Mouse (Mus musculus): ENCODE results near the gene Abr. TPM values are rescaled to one million over a fixed set of nuclear protein-coding genes. Genes with fewer than 3 reads are reported as not detected.
A peak's percentile ranks its signal among the peaks of the same experiment; 100 is the strongest.

Gene Abr
- total and polyA plus RNA-seq, 3 experiments = 3.8 to 8.8 TPM; not detected in 1

DNA sequence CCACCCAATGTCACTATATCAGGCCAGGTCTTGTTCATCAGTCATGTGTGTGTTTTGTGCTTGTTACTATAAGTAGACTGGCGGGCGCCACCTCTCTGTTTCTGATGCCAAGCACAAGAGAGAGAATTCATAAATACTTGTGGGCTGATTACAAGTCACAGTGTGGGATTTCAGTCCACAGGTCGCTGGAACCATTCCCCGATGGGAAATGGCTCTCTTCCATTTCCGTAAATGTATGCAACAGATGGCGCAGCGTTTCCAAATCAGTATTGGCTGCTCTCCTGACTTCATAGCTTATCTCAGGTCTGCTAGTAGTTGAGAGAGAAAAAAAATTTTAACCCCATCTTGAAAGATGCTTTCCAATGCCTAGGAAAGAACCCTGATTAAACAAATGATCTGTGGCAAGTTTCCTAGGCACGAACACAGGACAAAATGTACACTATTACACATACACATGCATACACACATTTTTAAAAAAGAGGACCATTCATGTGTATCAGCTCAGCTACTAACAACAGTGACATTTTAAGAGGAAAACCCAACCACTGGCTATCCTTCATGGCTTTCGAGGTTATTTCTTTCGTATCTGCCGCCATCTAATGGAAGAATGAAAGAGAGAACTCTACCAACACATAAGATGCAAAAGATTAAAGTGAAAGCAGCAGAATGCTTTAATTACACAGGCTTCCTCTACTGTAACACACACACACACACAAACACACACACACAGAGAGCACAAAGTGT lies 222.4 kb downstream of the Abr start:
- peak overlapping the region; percentile 79 to 96 for H3K4me3 ChIP-seq (ENCODE audit: control insufficient read depth in 1 of 2, insufficient read depth in 1 of 2, low read depth in 2 of 2, low read length in 2 of 2)
- H3K4me1 ChIP-seq (ENCODE audit: control insufficient read depth in 1 of 2, insufficient read depth in 2 of 2, low read length in 2 of 2) = peaks cover 10 to 13% of the 10 kb centered on the region in 2 experiments
- peak; percentile 88 for DNase-seq (ENCODE audit: low read depth, low spot score)
- no peaks in the 10 kb centered on the region for H3K27me3 ChIP-seq (ENCODE audit: control insufficient read depth in 1 of 2, insufficient read depth in 2 of 2, low read length in 2 of 2)
- H3K36me3 ChIP-seq (ENCODE audit: control insufficient read depth in 1 of 2, insufficient read depth in 2 of 2, low read length in 2 of 2) = peaks cover 0 to 15% of the 10 kb centered on the region in 2 experiments; a peak in 2 of 4 replicates
- H3K9me3 ChIP-seq (replicated peaks; ENCODE audit: insufficient read depth, low read length) = no peaks in the 10 kb centered on the region
- H3K9ac ChIP-seq (ENCODE audit: control insufficient read depth, low read depth, low read length, poor library complexity, severe bottlenecking) = peak overlapping the region; percentile 61
- peak overlapping the region; percentile 2 for H3K27ac ChIP-seq (ENCODE audit: control insufficient read depth, low read depth, low read length)
- peaks cover 30% of the 10 kb centered on the region for H3K79me2 ChIP-seq (ENCODE audit: control insufficient read depth, insufficient read depth, low read length, poor library complexity)
- TF ChIP-seq BHLHE40 (IDR thresholded peaks at IDR 0.05; ENCODE audit: borderline replicate concordance, low read depth, low read length) (0 out of 2 replicates have a peak, but pooled peaks have one; percentile 49), POLR2A (IDR thresholded peaks at IDR 0.05; ENCODE audit: control insufficient read depth in 1 of 2, insufficient read depth in 1 of 2, low read depth in 1 of 2, low read length in 2 of 2, poor library complexity in 1 of 2) (no peak), CHD2 (IDR thresholded peaks at IDR 0.05; ENCODE audit: low read length) (no peak), GATA1 (IDR thresholded peaks at IDR 0.05; ENCODE audit: low read depth, low read length) (peak; percentile 66), ELF1 (IDR thresholded peaks at IDR 0.05; ENCODE audit: low read depth, low read length) (peak; percentile 49; the same call in 1 of the 2 replicates), CHD1 (IDR thresholded peaks at IDR 0.05; ENCODE audit: low read depth, low read length) (no peak), ZKSCAN1 (IDR thresholded peaks at IDR 0.05; ENCODE audit: low read depth, low read length) (0 out of 2 replicates have a peak, but pooled peaks have one; percentile 56), JUND (IDR thresholded peaks at IDR 0.05; ENCODE audit: low read depth, low read length) (no peak), KAT2A (conservative IDR thresholded peaks at IDR 0.05; ENCODE audit: low read depth, low read length) (peak; percentile 40; the same call in 1 of the 2 replicates), MAFK (IDR thresholded peaks at IDR 0.05; ENCODE audit: borderline replicate concordance, low read depth, low read length) (0 out of 2 replicates have a peak, but pooled peaks have one; percentile 30), SMC3 (IDR thresholded peaks at IDR 0.05; ENCODE audit: low read depth, low read length) (peak; percentile 69), NELFE (IDR thresholded peaks at IDR 0.05; ENCODE audit: low read depth, low read length) (no peak), POLR2AphosphoS5 (IDR thresholded peaks at IDR 0.05; ENCODE audit: borderline replicate concordance, low read depth, low read length) (no peak), ZNF384 (IDR thresholded peaks at IDR 0.05; ENCODE audit: low read depth, low read length) (peak; percentile 90), USF1 (IDR thresholded peaks at IDR 0.05; ENCODE audit: low read depth, low read length) (no peak; the same call in 1 of the 2 replicates), MXI1 (IDR thresholded peaks at IDR 0.05; ENCODE audit: low read depth, low read length) (peak; percentile 91), MYC (IDR thresholded peaks at IDR 0.05; ENCODE audit: low read depth, low read length) (no peak; the same call in 1 of the 2 replicates), RAD21 (IDR thresholded peaks at IDR 0.05; ENCODE audit: low read depth, low read length) (peak; percentile 82), ZMIZ1 (IDR thresholded peaks at IDR 0.05; ENCODE audit: low read depth, low read length) (0 out of 2 replicates have a peak, but pooled peaks have one; percentile 20), HCFC1 (IDR thresholded peaks at IDR 0.05; ENCODE audit: low read depth, low read length) (peak; percentile 46; the same call in 1 of the 2 replicates), MAZ (IDR thresholded peaks at IDR 0.05; ENCODE audit: low read depth, low read length) (0 out of 2 replicates have a peak, but pooled peaks have one; percentile 57), CTCF (IDR thresholded peaks at IDR 0.05 in 2 of 3, conservative IDR thresholded peaks at IDR 0.05 in 1 of 3; ENCODE audit: control insufficient read depth in 1 of 3, insufficient read depth in 1 of 3, low read depth in 2 of 3, low read length in 3 of 3, poor library complexity in 1 of 3, severe bottlenecking in 1 of 3) (peak; percentile 7 to 77 (median 9); a peak in 2 of 6 replicates), EP300 (IDR thresholded peaks at IDR 0.05; ENCODE audit: low read depth in 1 of 2, low read length in 2 of 2) (peak; percentile 39 to 57), GABPA (IDR thresholded peaks at IDR 0.05; ENCODE audit: low read depth, low read length) (0 out of 2 replicates have a peak, but pooled peaks have one; percentile 22), TCF12 (IDR thresholded peaks at IDR 0.05; ENCODE audit: low read depth, low read length) (no peak; the same call in 1 of the 2 replicates), TBP (IDR thresholded peaks at IDR 0.05; ENCODE audit: low read depth, low read length) (peak; percentile 21; the same call in 1 of the 2 replicates), MEF2A (IDR thresholded peaks at IDR 0.05; ENCODE audit: extremely low read depth, insufficient replicate concordance, low read depth, low read length, poor library complexity, severe bottlenecking) (no peak), ZC3H11A (IDR thresholded peaks at IDR 0.05; ENCODE audit: low read depth, low read length) (peak; percentile 78), ETS1 (IDR thresholded peaks at IDR 0.05; ENCODE audit: low read depth, low read length) (peak; percentile 56; the same call in 1 of the 2 replicates), SIN3A (IDR thresholded peaks at IDR 0.05; ENCODE audit: low read length) (peak; percentile 80), E2F4 (IDR thresholded peaks at IDR 0.05; ENCODE audit: borderline replicate concordance, low read depth, low read length) (no peak)

All from MEL (cell line).